Mouse (Mus musculus) embryo, embryonic 10.5 days (tissue): Measurements from ENCODE around the gene Kmt2b.

ENCODE experiments used
- DNase-seq: peaks from one replicate; pipeline ENCODE4 v3.0.0-alpha.2; 2015; ENCODE audit warnings: low spot score

Kmt2b gene

DNA sequence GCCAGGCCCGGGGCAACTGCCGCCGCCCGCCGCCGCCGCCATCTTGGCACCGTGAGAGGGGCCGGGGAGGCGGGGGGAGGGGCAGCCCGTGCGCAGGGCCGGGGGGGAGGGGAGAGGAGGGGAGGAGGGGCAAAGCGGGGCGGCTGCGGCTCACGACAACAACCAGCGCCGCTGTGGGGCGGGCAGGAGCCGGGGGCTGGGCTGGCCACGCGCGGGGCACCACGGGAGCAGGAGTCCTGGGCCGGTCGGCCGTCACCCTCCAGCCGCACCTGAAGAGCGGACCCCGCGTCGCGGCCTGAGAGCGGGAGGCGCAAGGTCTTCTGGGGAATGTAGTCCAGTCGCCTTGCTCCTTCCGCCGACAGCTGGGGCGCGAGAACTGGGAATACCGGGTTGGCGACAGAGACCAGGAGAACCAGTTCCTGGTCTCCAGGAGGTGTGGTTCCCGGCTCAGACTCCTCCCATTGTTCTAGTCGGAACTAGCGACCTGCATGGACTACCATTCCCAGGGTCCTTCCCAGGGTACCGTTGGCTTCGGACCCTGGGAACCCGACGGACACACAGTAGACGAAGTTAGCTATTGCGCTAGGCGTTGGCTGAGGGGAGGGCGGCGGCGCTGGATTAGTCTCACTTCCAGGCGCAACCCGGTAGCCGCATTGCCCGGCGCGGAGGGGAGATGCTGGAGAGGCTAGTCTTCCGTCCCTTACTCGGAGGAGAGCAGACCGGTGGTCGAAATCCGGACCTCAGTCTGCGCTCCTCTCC is at the start of gene Kmt2b:
Kmt2b (minus strand) TSS at position 51 of the 759 bp plus-strand sequence.
- peak; percentile 98 for DNase-seq

DNA sequence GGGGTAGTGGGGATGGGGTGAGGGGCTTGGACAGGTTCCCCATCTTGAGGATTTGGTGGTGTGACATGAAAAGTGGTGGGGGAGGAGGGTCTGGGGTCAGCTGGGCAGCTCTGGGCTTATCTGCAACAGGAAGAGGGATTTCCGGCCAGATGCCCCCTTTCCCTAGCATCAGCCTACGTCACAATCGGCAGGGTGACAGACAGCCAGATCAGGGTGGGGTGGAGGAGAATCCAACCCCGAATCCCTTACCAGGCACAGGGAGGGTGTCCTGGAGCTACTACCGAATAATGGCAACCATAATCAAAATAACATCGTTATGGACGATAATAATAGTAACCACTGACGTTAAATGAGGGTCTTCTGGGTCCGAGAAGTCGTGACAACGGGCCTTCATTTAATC is 47.9 kb upstream of the Kmt2b start:
- no peak for DNase-seq

DNA sequence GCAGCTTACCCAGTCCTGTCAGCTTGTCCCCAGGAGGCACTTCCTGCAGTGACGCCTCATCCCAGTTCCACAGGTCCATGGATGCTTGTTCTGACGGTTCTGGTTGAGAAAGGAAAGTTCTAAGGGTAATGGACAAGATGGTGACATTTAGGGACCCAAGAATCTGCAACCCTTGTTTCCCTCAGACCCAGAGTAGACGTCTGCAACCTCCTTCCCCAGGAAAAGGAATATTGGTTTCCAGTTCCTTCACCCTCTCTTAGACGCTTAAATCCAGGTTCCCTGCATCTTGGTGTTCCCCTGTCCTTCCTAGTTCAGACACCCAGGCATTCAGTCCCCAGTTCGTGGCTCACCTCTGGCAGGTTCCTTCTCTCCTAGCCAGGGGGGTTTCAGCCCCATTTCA is 47.2 kb upstream of the Kmt2b start, which contains the start of gene Etv2:
Etv2 (minus strand) TSS at position 101 of the 400 bp plus-strand sequence.
- DNase-seq, result no peak

DNA sequence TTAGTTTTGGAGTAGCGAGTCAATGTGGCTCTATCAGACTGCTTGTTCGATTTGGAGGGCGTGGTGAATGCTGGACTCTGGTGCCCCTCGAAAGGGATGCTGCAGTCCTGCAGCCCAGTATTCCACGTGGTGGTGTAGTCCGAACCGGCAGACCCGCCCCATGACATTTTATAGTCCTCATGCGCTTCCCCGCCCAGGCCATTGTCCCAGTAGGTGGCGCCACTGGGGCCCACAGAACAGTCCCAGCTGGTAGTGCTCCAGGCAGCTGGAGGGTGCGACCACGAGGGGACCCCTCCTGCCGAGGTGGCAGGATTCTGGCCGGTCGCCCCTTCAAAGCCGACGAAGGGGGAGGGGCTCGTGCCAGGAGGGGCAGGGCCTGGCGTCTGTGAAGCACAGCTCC is 46.1 kb upstream of the Kmt2b start:
- DNase-seq, result peak; percentile 81

DNA sequence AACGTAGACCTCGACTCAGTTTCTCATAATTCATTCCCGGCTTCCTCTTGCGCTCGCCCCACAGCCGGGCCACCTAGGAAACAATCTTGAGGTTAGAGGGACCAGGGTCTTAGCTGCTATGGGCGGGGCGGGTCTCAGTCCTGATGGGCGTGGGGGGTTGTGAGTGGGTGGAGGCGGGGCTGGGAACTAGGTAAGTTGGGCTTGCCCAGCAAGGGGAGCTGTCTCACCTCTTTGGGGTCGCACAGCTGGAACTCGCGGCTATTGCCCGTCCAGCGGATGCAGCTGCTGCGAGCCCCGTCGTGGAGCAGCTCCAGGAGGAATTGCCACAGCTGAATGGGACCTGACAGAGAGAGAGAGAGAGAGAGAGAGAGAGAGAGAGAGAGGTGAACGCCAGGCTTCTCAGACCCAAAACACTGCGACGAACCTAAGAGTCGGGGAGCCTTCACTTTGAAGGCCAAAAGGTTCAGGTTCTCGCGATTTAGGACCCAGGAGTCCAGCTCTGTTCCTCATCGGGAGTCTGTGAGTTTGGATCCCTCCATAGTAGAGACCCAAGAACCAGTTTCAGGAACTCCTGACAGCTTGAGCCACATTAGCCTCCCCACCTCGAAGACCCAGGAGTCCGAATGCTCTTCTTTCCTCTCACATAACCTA is 45.4 kb upstream of the Kmt2b start:
- no peak for DNase-seq

DNA sequence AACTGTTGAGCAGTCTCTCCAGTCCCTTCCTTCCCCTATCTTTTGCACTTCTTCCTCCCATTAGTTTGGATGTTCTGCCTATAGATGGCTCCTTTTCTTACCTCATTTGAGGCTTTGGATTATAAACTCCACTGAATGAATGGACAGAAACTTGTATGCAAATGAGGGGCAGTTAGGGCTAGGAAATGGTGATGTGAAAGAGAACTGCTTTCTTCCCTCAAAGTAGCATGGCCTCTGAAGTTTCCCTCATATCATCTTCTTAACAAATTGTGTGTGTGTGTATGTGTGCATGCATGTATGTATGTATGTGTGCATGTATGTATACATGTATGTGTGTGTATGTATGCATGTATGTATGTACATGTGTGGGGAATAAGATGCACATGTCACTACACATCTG is 40.5 kb upstream of the Kmt2b start:
- no peak for DNase-seq

DNA sequence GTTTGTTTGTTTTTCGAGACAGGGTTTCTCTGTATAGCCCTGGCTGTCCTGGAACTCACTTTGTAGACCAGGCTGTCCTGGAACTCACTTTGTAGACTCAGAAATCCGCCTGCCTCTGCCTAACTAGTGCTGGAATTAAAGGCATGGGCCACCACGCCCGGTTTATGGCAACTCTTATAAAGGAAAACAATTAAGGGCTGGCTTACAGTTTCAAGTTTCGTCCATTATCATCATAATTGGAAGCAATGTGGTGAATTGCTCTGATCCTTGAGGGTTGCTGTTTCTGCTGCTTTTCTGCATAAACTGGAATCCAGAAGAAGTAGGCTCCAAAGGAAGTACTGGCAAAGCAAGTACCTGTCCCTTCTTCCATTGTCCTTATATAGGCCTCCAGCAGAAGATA is 38.1 kb upstream of the Kmt2b start:
- no peak for DNase-seq

DNA sequence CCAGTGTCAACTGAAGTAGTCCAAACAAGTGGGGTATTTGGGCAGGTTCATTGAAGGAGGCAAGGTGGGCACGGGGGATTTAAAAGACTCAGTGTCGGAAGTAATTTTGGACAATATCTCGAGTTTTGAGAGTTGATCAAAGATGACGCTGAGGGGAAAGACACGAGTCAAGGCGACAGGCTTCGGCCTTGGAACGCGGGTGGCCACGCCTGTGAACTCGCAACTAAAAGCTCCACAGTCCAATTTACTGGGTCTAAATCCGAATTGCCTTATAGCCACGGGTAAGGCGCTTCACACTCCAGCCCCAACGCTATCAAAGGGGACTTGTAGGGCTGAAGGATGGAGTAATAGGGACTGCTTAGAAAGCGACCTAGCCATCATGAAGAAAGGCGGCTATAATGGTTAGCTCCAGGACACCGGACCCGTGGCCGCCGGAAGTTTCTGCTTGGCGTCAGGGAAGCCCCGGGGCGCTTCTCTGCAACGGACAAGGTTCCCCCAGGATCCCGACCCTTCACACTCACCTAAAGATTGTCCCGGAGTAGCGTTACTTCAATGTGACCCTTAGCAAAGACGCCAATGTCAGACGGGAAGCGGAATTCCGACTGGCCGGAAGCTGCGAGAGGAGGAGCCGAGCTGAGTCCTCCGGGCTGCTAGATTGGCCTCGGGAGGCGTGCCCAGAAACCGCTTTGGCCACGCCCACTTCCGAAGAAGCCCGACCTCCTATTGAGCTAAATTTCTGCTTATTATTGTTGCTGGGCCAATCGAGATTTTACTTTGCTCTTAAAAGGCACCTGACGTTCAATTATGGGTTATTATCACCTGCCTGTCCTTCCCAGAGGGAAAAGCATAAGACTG is 37.2 kb upstream of the Kmt2b start, which contains the start of gene Cox6b1:
Cox6b1 (minus strand) TSS at position 622 of the 855 bp plus-strand sequence.
- peak; percentile 94 for DNase-seq

DNA sequence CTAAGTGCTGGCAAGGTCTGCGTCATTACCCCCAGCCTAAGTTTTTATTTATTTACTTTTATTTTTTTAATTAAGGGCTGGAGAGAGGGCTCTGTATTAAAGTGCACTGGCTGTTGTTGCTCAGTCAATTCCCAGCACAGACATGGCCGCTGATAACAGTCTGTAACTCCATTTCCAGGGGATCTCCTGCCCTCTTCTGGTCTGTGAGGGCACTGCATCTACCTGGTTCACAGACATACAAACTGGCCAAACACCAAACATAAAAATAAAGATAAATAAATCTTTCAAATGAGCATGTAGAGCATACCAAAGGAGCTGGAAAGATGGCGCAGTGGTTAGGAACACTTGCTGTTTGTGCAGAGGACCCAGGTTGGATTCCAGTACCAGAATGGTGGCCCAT is 30.7 kb upstream of the Kmt2b start:
- peak; percentile 39 for DNase-seq

DNA sequence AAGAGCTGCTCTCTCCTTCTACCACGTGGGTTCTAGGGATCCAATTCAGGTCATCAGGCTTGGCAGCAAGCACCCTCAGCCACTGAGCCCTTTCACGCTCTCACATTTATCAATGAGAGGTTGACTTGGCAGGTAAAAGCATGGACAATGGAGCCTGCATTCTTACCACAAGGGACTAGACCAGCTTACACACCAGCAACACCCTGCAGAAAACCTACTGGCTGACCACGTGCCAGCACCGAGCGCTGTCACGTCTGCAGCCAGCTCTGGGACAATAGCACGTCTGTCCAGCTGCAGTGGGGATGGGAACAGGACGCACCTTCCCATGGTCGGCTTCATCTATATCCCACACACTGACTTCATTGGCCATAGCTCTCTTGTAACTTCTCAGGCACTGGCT is 30.1 kb upstream of the Kmt2b start:
- DNase-seq, result no peak

DNA sequence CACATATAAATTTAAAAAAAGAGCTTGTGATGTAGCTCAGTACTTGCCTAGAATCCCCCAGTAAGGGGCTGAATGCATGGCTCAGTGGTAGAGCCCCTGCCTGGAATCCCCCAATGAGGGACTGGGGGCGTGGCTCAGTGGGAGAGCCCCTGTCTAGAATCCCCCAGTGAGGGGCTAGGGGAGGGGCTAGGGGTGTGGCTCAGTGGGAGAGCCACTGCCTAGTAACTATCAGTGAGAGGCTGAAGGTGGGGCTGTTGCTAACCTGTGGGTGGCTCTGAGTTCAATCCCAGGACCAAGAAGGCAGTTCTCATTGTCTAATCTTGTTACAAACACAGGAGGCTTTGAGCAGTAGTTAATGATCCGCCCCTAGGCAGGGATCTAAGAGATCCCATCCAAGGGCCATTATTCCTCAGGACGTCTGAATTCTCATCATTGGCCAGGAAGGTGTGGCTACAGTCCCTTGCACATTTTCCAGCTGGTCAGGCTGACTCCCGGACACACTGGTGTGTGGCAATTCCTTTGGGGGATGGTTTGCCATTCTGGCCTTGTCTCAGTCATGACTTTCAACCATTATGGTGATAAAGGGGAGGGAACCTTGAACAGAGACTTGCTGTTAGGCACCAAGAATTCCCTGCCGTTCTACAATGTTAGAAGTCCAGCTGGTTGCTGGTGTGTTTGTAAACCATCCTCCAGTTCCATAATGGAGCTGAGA is 26.7 kb upstream of the Kmt2b start:
- no peak for DNase-seq

DNA sequence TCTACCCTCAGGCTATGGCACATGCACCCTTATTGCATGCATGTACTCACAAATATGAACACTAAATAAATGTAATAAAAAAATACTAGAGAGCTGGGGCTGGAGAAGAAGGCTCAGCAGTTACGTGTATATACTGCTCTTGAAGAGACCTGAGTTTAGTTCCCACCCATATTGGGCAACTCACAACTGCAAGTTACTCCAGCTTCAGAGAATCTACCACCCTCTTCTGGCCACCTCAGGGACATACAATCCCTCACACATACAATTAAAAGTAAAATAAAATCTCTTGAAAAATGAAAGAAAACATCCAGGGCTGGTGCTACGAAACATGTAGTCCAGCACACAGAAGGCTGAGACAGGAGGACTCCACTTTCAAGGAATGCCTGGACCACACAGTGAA is 25.9 kb upstream of the Kmt2b start:
- no peak for DNase-seq

DNA sequence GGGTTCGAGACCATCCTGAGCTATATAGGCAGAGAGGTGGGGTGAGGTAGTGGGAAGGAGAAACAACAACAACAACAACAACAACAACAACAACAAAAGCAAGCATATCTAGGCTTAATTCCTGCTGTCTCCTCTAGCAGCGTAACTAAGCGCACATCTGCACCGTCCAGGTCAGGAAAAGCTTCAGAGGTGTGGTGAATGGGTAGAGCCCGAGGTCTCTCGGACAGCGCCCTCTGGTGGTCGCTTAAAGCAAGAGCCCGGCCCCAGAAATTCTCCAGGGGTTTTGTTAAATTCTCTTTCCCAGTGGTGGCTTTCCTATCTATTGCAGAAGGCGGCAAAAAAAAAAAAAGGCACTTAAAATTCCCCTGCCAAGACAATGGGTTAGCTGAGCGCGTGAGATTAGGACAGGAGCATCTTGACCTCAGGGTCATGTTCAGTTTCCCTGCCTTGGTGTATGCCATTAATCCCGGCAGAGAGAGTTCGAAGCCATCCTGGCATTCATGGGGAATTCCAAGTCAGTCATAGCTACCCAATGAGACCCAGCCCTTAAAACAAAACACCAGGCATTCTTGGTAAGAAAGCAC is 25.1 kb upstream of the Kmt2b start:
- DNase-seq, result peak; percentile 79

DNA sequence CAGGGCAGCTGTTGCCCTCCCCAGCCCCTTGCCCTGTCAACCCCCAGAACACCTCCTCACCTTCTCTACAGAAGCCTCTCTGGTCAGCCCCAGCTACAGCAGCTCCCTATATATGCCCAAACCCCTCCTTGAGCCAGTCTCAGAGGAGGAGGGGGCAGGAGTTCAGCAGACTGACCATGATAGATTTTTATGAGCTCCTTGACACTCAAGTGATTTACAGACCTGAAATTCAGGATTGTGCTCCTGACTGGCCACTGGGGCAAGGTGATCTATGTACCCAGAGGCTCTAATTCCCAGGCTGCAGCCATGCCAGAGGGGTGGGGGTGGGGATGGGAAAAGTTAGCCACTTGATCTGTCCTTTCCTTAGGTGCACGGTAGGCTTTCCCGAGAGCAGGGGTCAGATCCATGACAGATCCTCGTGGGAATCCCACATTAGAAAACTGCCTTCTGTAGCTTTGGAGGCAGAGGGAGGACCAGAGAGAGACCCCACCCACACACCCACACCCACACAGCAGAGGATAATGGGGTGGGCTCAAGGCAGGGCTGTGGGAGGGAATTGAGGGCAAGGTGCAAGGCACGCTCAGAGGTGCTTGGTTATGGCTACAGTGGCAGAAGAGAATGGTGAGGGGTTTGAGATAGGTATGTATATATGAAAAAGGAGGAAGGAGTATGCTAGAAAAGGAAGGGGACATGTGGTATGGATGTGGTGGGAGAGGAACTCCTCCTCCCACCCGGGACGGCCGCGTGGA is 24.3 kb upstream of the Kmt2b start, which contains the start of gene Upk1a:
Upk1a (minus strand) TSS at position 194 of the 749 bp plus-strand sequence.
- no peak for DNase-seq

DNA sequence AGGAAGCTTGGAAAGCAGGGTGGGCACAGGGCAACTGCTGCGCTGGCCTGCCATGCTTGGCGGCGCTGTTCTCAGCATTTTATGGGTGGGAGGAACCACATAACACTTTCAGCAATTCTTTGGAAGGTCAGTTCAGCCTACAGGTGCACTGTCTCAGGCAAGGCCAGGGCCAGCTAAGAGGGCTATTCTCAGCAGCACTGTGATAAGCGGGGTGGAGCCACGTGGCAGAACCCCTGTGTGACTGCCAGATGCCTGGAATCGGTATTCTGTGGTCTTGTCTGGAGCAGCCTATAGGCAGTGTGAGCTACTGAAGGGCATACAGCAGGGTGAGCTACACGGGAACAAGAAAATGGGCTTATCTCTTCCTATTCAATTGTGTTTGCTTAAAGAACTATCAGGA is 21.5 kb upstream of the Kmt2b start:
- no peak for DNase-seq

DNA sequence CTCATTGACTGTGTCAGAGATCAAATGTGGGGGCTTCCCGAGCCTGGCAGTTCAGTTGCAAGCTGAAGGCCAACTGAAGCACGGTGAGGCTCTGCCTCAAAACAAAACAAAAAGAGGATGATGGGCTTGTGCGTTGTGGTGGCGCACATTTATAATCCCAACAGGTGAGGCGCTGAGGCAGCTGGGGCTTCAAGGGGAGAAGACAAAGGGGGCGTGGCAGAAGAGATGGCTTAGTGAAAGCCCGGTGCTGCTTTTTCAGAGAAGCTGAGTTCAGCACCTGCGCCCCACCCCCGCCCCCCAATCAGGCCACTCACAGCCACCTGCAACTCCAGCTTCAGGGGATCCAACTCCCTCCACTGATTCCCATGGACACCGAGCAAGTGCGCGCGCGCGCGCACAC is 19.9 kb upstream of the Kmt2b start:
- no peak for DNase-seq

DNA sequence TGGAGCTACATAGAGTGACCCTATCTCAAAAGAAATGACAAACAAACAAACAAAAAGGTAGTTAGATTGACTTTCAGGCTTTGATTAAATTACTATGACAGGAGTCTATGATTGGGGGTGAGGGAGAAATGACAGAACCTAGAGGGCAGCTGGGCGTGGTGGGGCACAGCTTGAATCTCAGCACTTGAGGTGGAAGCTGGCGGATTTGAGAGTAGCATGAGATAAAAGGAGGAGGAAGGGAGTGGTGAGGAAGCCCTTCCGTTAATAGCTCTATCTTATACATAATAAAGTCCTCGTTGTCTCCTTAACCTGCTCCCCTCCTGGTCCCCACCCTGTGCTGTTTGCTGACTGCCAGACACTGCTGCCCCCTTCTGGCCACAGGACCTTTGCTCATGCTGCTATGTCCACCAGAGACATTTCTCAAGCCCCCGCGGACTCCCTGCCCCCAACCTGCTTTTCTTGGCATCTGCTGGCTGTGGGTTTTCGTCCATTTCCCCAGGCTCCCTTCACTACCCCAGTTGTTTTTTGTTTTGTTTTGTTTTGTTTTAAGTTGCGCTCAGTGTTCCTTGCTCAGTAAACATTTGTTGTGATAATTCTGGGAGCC is 19.3 kb upstream of the Kmt2b start:
- DNase-seq, result peak; percentile 69

DNA sequence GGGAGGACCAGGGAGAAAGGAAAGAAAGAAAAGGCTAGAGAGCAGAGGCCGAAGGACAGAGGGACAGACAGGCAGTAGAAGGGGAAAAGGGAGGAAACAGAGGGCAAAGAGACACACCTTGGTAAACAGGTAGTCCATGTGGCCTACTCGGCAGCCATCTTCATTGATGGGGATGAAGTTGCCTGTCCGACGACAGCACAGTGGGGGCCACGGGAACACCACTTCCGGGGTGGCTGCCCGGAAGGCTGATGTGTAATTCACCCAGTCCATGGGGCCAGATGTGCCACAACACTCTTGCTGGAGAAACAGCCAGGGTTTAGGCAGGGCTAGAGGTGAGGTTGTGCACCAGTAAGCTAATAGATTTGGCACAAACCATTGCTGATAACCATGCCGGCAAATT is 16.4 kb upstream of the Kmt2b start:
- DNase-seq, result no peak

DNA sequence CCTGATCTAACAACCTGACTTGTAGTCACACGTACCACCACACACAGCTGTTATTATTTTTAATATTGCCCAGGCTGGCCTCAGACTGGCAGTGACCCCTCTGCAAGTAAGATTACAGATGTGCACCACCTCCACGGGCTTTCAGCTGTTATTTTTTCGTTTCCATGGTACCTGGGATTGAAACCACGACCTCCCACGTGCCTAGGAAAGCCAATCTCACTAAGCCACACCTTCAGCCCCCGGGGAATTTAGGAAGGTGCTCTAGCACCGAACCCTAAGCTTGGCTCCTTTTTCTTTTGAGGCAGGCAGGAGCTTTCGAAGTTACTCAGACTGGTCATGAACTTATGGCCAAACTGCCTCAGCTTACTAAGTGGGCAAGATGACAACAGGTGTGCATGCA is 15.9 kb upstream of the Kmt2b start:
- no peak for DNase-seq

DNA sequence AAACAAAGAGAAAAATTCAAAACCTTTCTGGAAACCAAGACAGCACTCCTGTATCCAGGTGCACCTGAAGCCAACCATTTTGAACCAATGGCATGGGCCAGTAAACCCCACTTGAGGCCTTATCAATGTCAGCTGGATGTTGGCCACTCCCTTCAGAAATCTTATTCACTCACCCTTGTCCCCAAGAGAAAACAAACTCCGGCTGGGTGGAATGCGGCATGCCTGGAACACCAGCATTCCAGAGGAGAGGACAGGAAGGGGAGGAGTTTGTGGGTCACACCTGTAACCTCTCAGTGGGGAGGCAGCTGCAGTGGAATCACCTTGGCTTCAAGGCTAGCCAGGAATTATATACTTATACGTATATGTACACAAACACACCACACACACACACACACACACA is 14.1 kb upstream of the Kmt2b start:
- peak; percentile 27 for DNase-seq
